Mouse (Mus musculus): ENCODE measurements around the gene Serpina3g.

The Serpina3g gene

GRCm38 (mm10) chr12:104245595-104245994 lies 9.6 kb downstream of the Serpina3g start:
- DNase-seq (ENCODE audit: low read depth, low spot score), result no peak
- no peaks in the 10 kb centered on the region for H3K27me3 ChIP-seq (ENCODE audit: control insufficient read depth, insufficient read depth, low read length, poor library complexity, severe bottlenecking)
- H3K36me3 ChIP-seq (ENCODE audit: control insufficient read depth, insufficient read depth, low read length, poor library complexity, severe bottlenecking), result peaks cover 2% of the 10 kb centered on the region; the same call in 1 of the 2 replicates

- no peak for DNase-seq (ENCODE audit: low read depth, low spot score)
- no peaks in the 10 kb centered on the region for H3K27me3 ChIP-seq (ENCODE audit: control insufficient read depth, insufficient read depth, low read length, poor library complexity, severe bottlenecking)
Measured at GRCm38 (mm10) chr12:104247553-104248002, 11.5 kb downstream of the Serpina3g start.

GRCm38 (mm10) chr12:104248231-104248630 lies 12.2 kb downstream of the Serpina3g start:
- no peak for DNase-seq (ENCODE audit: low read depth, low spot score)
- Histone ChIP-seq H3K36me3 (ENCODE audit: control insufficient read depth, insufficient read depth, low read length, poor library complexity, severe bottlenecking) (no peaks in the 10 kb centered on the region), H3K27me3 (ENCODE audit: control insufficient read depth, insufficient read depth, low read length, poor library complexity, severe bottlenecking) (no peaks in the 10 kb centered on the region)

More at GRCm38 (mm10) chr12:104247553-104248002, 11.5 kb downstream of the Serpina3g start:
- H3K36me3 ChIP-seq (ENCODE audit: control insufficient read depth, insufficient read depth, low read length, poor library complexity, severe bottlenecking), result no peaks in the 10 kb centered on the region

GRCm38 (mm10) chr12:104261041-104261440 lies 25.0 kb downstream of the Serpina3g start:
- no peaks in the 10 kb centered on the region for H3K27me3 ChIP-seq (ENCODE audit: control insufficient read depth, insufficient read depth, low read length, poor library complexity, severe bottlenecking)
- H3K36me3 ChIP-seq (ENCODE audit: control insufficient read depth, insufficient read depth, low read length, poor library complexity, severe bottlenecking), result no peaks in the 10 kb centered on the region
- DNase-seq (ENCODE audit: low read depth, low spot score), result no peak

- Histone ChIP-seq H3K36me3 (ENCODE audit: control insufficient read depth, insufficient read depth, low read length, poor library complexity, severe bottlenecking) (no peaks in the 10 kb centered on the region), H3K27me3 (ENCODE audit: control insufficient read depth, insufficient read depth, low read length, poor library complexity, severe bottlenecking) (no peaks in the 10 kb centered on the region)
- no peak for DNase-seq (ENCODE audit: low read depth, low spot score)
Measured at GRCm38 (mm10) chr12:104262863-104263262, 26.8 kb downstream of the Serpina3g start, which contains the start of gene Serpina3i. TSS of gene Serpina3i (plus strand) at chr12:104263122.

GRCm38 (mm10) chr12:104266374-104266773 lies 30.3 kb downstream of the Serpina3g start:
- no peaks in the 10 kb centered on the region for H3K36me3 ChIP-seq (ENCODE audit: control insufficient read depth, insufficient read depth, low read length, poor library complexity, severe bottlenecking)
- H3K27me3 ChIP-seq (ENCODE audit: control insufficient read depth, insufficient read depth, low read length, poor library complexity, severe bottlenecking), result no peaks in the 10 kb centered on the region
- DNase-seq (ENCODE audit: low read depth, low spot score), result peak; percentile 21

- no peak for DNase-seq (ENCODE audit: low read depth, low spot score)
Measured at GRCm38 (mm10) chr12:104278216-104279055, 42.4 kb downstream of the Serpina3g start.

GRCm38 (mm10) chr12:104279056-104279435 lies 43.0 kb downstream of the Serpina3g start:
- H3K36me3 ChIP-seq (ENCODE audit: control insufficient read depth, insufficient read depth, low read length, poor library complexity, severe bottlenecking), result no peaks in the 10 kb centered on the region
- H3K27me3 ChIP-seq (ENCODE audit: control insufficient read depth, insufficient read depth, low read length, poor library complexity, severe bottlenecking), result no peaks in the 10 kb centered on the region
- DNase-seq (ENCODE audit: low read depth, low spot score), result no peak

More at GRCm38 (mm10) chr12:104278216-104279055, 42.4 kb downstream of the Serpina3g start:
- no peaks in the 10 kb centered on the region for H3K36me3 ChIP-seq (ENCODE audit: control insufficient read depth, insufficient read depth, low read length, poor library complexity, severe bottlenecking)
- H3K27me3 ChIP-seq (ENCODE audit: control insufficient read depth, insufficient read depth, low read length, poor library complexity, severe bottlenecking), result no peaks in the 10 kb centered on the region

GRCm38 (mm10) chr12:104283380-104283779 lies 47.3 kb downstream of the Serpina3g start:
- Histone ChIP-seq H3K36me3 (ENCODE audit: control insufficient read depth, insufficient read depth, low read length, poor library complexity, severe bottlenecking) (no peaks in the 10 kb centered on the region), H3K27me3 (ENCODE audit: control insufficient read depth, insufficient read depth, low read length, poor library complexity, severe bottlenecking) (no peaks in the 10 kb centered on the region)
- no peak for DNase-seq (ENCODE audit: low read depth, low spot score)

- H3K36me3 ChIP-seq (ENCODE audit: control insufficient read depth, insufficient read depth, low read length, poor library complexity, severe bottlenecking), result no peaks in the 10 kb centered on the region
- DNase-seq (ENCODE audit: low read depth, low spot score), result no peak
- H3K27me3 ChIP-seq (ENCODE audit: control insufficient read depth, insufficient read depth, low read length, poor library complexity, severe bottlenecking), result no peaks in the 10 kb centered on the region
Measured at GRCm38 (mm10) chr12:104288336-104288735, 52.3 kb downstream of the Serpina3g start.

- no peak for DNase-seq (ENCODE audit: low read depth, low spot score)
- Histone ChIP-seq H3K27me3 (ENCODE audit: control insufficient read depth, insufficient read depth, low read length, poor library complexity, severe bottlenecking) (no peaks in the 10 kb centered on the region), H3K36me3 (ENCODE audit: control insufficient read depth, insufficient read depth, low read length, poor library complexity, severe bottlenecking) (no peaks in the 10 kb centered on the region)
Measured at GRCm38 (mm10) chr12:104289872-104290271, 53.8 kb downstream of the Serpina3g start.

Measured in splenic B cell, adult 2 months (primary cell).